Mouse (Mus musculus): Measurements from ENCODE around the gene Calcrl. TPM values are rescaled to one million over a fixed set of nuclear protein-coding genes. Genes with fewer than 3 reads are reported as not detected.

Calcrl gene
- polyA plus RNA-seq, 1 experiment from 2014 or later, result 22.9 TPM

DNA sequence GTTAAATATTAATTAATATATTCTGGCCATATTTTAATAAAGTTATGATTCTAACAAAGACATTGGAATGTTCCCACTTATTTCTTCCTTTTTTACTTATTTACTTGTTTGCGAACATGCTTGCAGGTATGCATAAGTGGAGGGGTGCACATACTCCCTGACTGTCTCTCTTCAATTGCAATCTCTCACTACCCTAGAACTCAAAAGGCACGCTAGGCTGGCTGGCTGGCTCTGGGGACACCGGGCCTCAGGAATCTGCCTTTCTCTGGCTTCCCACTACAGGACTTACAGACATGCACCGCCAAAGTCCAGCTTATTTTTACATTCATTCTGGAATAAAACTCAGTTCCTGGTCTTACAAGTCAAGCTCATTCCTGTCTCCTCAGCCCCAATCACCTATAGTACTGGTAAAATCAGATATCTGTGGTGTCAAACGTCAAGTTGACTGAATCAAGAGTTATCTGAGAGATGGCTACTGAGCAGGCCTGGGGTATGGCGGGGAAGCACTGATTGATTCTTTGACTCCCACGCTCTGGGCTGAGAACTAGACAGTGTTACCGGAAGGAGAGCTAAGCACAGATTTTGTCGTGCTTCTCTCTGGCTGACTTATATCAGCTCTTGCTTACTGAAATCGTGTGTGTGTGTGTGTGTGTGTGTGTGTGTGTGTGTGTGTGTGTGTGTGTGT is 29.5 kb upstream of the Calcrl start:
- peak; percentile 45; the same call in 1 of the 2 replicates for ATAC-seq
- no peak overlapping the region for H3K27ac ChIP-seq (ENCODE audit: low read length)
- H3K9me3 ChIP-seq (ENCODE audit: control insufficient read depth, low read length), result no peaks in the 10 kb centered on the region
- H3K9ac ChIP-seq (ENCODE audit: low read depth, low read length), result no peak overlapping the region
- no peaks in the 10 kb centered on the region for H3K36me3 ChIP-seq (ENCODE audit: control insufficient read depth, insufficient read depth, low read length)
- H3K27me3 ChIP-seq (replicated peaks; ENCODE audit: control insufficient read depth, insufficient read depth, low read length), result no peaks in the 10 kb centered on the region
- no peaks in the 10 kb centered on the region for H3K4me1 ChIP-seq (ENCODE audit: control insufficient read depth, insufficient read depth, low read length)
- 61% methylated on average over 10 of the region's 10 CpGs for WGBS
- H3K4me3 ChIP-seq (ENCODE audit: low read length), result no peak overlapping the region
- no peak overlapping the region for H3K4me2 ChIP-seq (ENCODE audit: low read depth, low read length)

DNA sequence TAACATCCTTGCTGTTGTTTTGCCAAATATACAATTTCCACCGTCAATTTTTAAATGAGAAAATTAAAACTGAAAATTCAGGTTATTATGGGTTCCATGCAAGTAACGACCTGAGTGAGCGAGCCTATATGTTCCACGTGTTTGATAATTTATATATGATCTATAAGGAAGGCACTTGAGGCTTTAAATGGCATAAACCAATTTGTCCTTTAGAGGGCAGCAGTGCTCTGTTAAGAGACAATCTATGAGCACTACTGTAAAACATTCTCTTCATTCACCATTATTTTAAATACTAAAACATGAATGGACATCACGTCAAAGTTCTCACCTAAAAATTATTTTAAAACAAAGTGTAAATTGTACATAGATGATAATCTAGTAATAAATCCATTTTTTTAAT is 28.8 kb upstream of the Calcrl start:
- no peaks in the 10 kb centered on the region for H3K27me3 ChIP-seq (replicated peaks; ENCODE audit: control insufficient read depth, insufficient read depth, low read length)
- peak; percentile 68; the same call in 1 of the 2 replicates for ATAC-seq
- no peak overlapping the region for H3K4me3 ChIP-seq (ENCODE audit: low read length)
- H3K4me2 ChIP-seq (ENCODE audit: low read depth, low read length), result no peak overlapping the region
- no peaks in the 10 kb centered on the region for H3K9me3 ChIP-seq (ENCODE audit: control insufficient read depth, low read length)
- H3K27ac ChIP-seq (ENCODE audit: low read length), result no peak overlapping the region
- WGBS, result 15% methylated on average over 5 of the region's 5 CpGs
- H3K4me1 ChIP-seq (ENCODE audit: control insufficient read depth, insufficient read depth, low read length), result no peaks in the 10 kb centered on the region
- no peaks in the 10 kb centered on the region for H3K36me3 ChIP-seq (ENCODE audit: control insufficient read depth, insufficient read depth, low read length)
- no peak overlapping the region for H3K9ac ChIP-seq (ENCODE audit: low read depth, low read length)

DNA sequence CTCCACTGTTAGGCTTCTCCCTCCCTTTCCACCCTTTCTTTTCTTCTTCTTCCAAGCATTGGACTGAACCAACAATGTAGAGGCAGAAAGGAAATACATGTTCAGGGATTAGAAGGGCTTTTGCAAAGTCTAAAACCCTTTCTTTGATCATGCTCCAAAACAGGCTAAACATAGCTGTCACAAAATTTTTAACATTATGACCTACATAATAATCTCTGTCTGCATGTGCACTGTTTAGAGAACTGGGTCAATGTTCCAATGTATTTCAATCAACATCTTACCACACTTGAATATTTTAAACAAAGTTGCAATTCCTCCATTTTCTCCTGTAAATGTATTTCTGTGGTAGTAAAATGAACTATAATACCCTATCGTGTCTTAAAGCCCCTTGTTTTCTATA is 20.3 kb upstream of the Calcrl start:
- Histone ChIP-seq H3K4me2 (ENCODE audit: low read depth, low read length) (no peak overlapping the region), H3K4me1 (ENCODE audit: control insufficient read depth, insufficient read depth, low read length) (no peaks in the 10 kb centered on the region), H3K9me3 (ENCODE audit: control insufficient read depth, low read length) (no peaks in the 10 kb centered on the region), H3K4me3 (ENCODE audit: low read length) (no peak overlapping the region), H3K9ac (ENCODE audit: low read depth, low read length) (no peak overlapping the region), H3K36me3 (ENCODE audit: control insufficient read depth, insufficient read depth, low read length) (no peaks in the 10 kb centered on the region), H3K27ac (ENCODE audit: low read length) (no peak overlapping the region), H3K27me3 (replicated peaks; ENCODE audit: control insufficient read depth, insufficient read depth, low read length) (no peaks in the 10 kb centered on the region)
- 83% methylated on average over 1 of the region's 1 CpGs for WGBS
- ATAC-seq, result no peak

DNA sequence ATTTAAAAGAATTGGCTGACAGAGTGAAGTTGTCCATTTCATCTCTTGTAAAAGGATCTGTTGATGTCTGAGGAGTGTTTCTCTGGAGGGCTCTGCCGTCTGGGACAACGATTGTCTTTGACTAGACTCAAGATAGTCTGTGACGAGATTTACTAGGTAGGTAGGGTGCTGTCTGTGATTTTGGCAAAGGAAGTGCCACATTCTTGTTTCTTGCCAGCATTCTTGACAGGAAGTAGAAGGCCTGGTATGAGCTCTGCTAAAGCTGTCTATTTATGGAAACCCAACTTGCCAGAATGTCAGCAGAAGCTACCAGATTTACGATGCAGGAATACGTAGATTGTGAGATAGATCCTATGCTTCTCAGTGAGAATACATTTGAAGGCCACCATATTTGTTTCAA is 16.7 kb upstream of the Calcrl start:
- Histone ChIP-seq H3K4me3 (ENCODE audit: low read length) (no peak overlapping the region), H3K4me1 (ENCODE audit: control insufficient read depth, insufficient read depth, low read length) (no peaks in the 10 kb centered on the region), H3K4me2 (ENCODE audit: low read depth, low read length) (no peak overlapping the region), H3K9ac (ENCODE audit: low read depth, low read length) (no peak overlapping the region), H3K27ac (ENCODE audit: low read length) (no peak overlapping the region), H3K36me3 (ENCODE audit: control insufficient read depth, insufficient read depth, low read length) (no peaks in the 10 kb centered on the region), H3K9me3 (ENCODE audit: control insufficient read depth, low read length) (no peaks in the 10 kb centered on the region), H3K27me3 (replicated peaks; ENCODE audit: control insufficient read depth, insufficient read depth, low read length) (no peaks in the 10 kb centered on the region)
- ATAC-seq, result no peak
- WGBS, result 78% methylated on average over 5 of the region's 5 CpGs

DNA sequence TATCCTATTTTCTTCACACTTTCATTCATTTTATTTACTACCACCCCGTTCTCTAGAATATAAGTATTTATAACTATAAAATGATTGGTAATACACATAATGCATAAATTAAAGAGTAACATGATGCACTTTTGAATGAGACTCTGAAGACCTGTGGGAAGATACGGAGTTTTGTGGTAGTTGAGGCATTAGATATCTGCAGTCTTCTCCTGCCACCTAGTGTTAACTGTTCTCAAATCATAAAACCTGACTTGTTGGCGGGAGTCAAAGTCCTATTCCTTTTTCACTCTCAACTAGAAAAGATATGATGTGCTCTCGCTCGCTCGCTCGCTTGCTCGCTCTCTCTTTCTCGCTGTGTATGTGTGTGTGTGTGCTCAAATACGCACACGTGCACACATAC is 4.5 kb upstream of the Calcrl start:
- Histone ChIP-seq H3K27me3 (replicated peaks; ENCODE audit: control insufficient read depth, insufficient read depth, low read length) (no peaks in the 10 kb centered on the region), H3K9me3 (ENCODE audit: control insufficient read depth, low read length) (no peaks in the 10 kb centered on the region), H3K4me1 (ENCODE audit: control insufficient read depth, insufficient read depth, low read length) (no peaks in the 10 kb centered on the region), H3K4me2 (ENCODE audit: low read depth, low read length) (no peak overlapping the region), H3K36me3 (ENCODE audit: control insufficient read depth, insufficient read depth, low read length) (no peaks in the 10 kb centered on the region), H3K27ac (ENCODE audit: low read length) (no peak overlapping the region), H3K4me3 (ENCODE audit: low read length) (no peak overlapping the region), H3K9ac (ENCODE audit: low read depth, low read length) (no peak overlapping the region)
- no peak for ATAC-seq
- WGBS, result 45% methylated on average over 11 of the region's 11 CpGs

DNA sequence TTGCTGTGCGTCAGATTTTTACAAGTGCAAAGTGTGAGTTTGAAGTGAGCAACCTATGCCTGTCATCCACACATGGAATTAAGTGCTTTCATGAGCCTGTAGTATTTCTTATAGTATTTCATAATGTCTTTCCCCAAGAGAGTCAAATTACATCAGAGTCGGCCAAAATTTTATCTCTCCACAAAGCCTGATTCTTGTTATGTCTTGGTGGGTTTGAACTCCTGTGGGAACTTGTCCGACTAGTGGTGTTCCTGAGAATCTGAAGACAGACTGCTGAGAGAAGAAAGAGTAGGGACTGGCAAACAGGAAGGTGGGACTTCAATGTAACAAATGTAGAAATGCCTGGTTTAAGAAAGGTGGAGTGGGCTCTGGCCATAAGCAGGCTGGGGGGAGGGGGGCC is 3.6 kb upstream of the Calcrl start:
- Histone ChIP-seq H3K9ac (ENCODE audit: low read depth, low read length) (no peak overlapping the region), H3K4me2 (ENCODE audit: low read depth, low read length) (no peak overlapping the region), H3K4me3 (ENCODE audit: low read length) (no peak overlapping the region), H3K27ac (ENCODE audit: low read length) (no peak overlapping the region), H3K4me1 (ENCODE audit: control insufficient read depth, insufficient read depth, low read length) (no peaks in the 10 kb centered on the region), H3K27me3 (replicated peaks; ENCODE audit: control insufficient read depth, insufficient read depth, low read length) (no peaks in the 10 kb centered on the region), H3K36me3 (ENCODE audit: control insufficient read depth, insufficient read depth, low read length) (no peaks in the 10 kb centered on the region), H3K9me3 (ENCODE audit: control insufficient read depth, low read length) (no peaks in the 10 kb centered on the region)
- WGBS, result 48% methylated on average over 3 of the region's 3 CpGs
- ATAC-seq, result no peak

DNA sequence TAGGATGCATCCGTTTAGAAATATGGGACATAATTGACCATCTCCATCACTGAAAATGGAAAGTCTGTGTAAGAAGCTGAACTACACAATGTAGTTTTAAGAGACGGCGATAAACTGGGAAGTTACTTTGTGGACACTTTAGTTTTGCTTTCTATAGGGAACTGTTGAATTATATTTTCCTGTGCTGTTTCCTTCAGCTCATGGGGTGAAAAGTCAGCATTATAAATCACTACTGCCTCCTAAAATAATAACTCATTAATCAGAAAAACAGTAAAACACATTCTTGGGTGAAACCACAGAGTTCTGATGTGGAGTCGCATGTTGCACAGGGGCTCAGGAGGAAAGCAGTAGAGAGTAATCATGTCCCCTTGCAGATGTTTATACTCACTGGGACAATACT is 1.3 kb upstream of the Calcrl start:
- H3K9ac ChIP-seq (ENCODE audit: low read depth, low read length), result no peak overlapping the region
- no peak for ATAC-seq
- peak overlapping the region; percentile 22 for H3K4me2 ChIP-seq (ENCODE audit: low read depth, low read length)
- no peak overlapping the region for H3K4me3 ChIP-seq (ENCODE audit: low read length)
- H3K27ac ChIP-seq (ENCODE audit: low read length), result no peak overlapping the region
- 58% methylated on average over 4 of the region's 4 CpGs for WGBS
- H3K36me3 ChIP-seq (ENCODE audit: control insufficient read depth, insufficient read depth, low read length), result no peaks in the 10 kb centered on the region
- no peaks in the 10 kb centered on the region for H3K27me3 ChIP-seq (replicated peaks; ENCODE audit: control insufficient read depth, insufficient read depth, low read length)
- H3K9me3 ChIP-seq (ENCODE audit: control insufficient read depth, low read length), result no peaks in the 10 kb centered on the region
- H3K4me1 ChIP-seq (ENCODE audit: control insufficient read depth, insufficient read depth, low read length), result no peaks in the 10 kb centered on the region

DNA sequence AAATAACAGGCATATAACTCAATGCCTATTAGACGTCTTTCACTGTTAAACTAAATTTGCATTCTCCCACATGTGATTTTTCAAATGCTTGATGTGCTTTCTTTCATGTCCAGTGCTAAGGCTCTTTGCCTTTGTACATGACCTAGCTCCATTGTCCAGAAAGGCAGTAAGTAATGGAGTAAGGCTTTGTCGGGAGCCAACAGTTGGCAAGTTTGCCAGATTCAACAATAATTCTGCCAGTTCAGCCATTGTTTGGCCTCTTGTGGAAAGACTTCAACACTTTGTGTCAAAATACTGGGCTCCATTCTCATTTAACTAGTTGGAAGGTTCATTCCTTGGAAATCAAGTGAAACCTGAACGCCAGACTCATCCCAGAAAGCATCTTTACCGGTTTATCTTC is 8.7 kb downstream of the Calcrl start:
- WGBS, result 87% methylated on average over 4 of the region's 4 CpGs
- H3K4me2 ChIP-seq (ENCODE audit: low read depth, low read length), result no peak overlapping the region

DNA sequence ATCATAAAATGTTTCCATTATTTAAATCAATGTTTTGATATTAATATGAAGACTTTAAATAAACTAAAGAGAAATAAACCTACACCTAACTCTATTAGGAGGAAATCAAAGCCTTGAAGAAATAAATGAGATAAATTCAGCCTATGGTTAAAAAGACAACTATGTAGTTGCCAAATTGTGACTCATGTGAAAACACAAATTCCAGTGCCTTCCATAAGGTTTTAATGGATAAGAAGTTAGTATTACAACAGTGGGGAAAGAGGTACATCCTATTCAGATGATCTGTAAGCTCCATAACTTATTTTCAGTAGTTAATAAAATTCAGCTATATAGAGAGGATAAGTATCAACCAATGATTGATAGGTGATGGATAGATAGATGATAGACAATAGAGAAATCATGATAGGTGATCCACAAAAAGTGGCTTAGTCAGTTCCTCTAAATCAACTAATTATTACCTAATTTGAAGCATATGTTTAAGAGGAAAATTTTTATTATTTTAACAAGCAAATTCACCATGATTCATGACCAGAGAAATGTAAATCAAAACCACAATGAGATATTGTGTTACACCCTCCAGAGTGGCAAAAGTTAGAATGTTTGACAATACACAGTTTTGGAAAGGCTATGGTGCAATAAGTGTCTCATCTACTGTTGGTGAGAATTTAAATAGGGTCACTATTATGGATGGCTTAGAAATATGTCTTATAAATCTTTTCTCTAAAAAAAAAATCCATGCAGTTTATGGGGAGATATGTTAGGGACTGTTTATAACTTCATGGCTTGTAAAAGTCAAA is 15.2 kb downstream of the Calcrl start:
- H3K4me2 ChIP-seq (ENCODE audit: low read depth, low read length), result no peak overlapping the region
- no peaks in the 10 kb centered on the region for H3K27me3 ChIP-seq (replicated peaks; ENCODE audit: control insufficient read depth, insufficient read depth, low read length)
- no peak overlapping the region for H3K4me3 ChIP-seq (ENCODE audit: low read length)
- ATAC-seq, result no peak
- H3K9ac ChIP-seq (ENCODE audit: low read depth, low read length), result no peak overlapping the region
- H3K27ac ChIP-seq (ENCODE audit: low read length), result no peak overlapping the region
- no peaks in the 10 kb centered on the region for H3K4me1 ChIP-seq (ENCODE audit: control insufficient read depth, insufficient read depth, low read length)
- no peaks in the 10 kb centered on the region for H3K36me3 ChIP-seq (ENCODE audit: control insufficient read depth, insufficient read depth, low read length)
- H3K9me3 ChIP-seq (ENCODE audit: control insufficient read depth, low read length), result no peaks in the 10 kb centered on the region

More for the DNA sequence above, 8.7 kb downstream of the Calcrl start:
- no peaks in the 10 kb centered on the region for H3K27me3 ChIP-seq (replicated peaks; ENCODE audit: control insufficient read depth, insufficient read depth, low read length)
- H3K36me3 ChIP-seq (ENCODE audit: control insufficient read depth, insufficient read depth, low read length), result no peaks in the 10 kb centered on the region
- no peak for ATAC-seq
- no peaks in the 10 kb centered on the region for H3K9me3 ChIP-seq (ENCODE audit: control insufficient read depth, low read length)
- no peak overlapping the region for H3K4me3 ChIP-seq (ENCODE audit: low read length)
- H3K9ac ChIP-seq (ENCODE audit: low read depth, low read length), result no peak overlapping the region
- no peak overlapping the region for H3K27ac ChIP-seq (ENCODE audit: low read length)
- no peaks in the 10 kb centered on the region for H3K4me1 ChIP-seq (ENCODE audit: control insufficient read depth, insufficient read depth, low read length)
